Mouse (Mus musculus): Measurements from ENCODE around the gene Rgs3.

- TF ChIP-seq FLI1 (IDR thresholded peaks at IDR 0.05; ENCODE audit: low read length): no peak
- no peak for TF ChIP-seq GATA1 (IDR thresholded peaks at IDR 0.05; ENCODE audit: borderline replicate concordance, low read length)
These were observed at the start of gene Rgs3 for GRCm38 (mm10) chr4:62559797-62560329.
